In the genomic region with DNA sequence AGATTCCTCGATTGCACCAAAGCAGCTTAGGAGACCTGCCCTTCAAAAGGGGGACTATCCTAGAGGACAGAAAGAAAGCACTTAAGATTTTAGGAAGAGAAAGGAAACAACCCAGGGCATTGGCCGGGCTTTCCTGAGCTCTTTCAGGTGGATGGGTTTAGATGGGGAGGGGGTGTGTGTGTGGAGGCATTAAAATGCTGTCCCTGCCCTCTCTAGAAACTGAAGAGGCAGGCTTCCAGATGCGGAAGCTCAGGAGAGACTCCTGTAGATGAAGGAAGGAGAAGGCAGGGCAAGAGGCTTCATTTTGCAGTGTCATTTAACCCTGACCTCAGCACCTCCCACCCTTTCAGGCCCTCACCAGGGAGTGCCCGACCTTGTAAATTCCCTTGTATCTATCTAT, we compare ENCODE assay signal across 9 mouse cellular contexts.
DNase-seq lines count a peak whose midpoint lies in the region; ATAC-seq and TF ChIP-seq lines count a peak whose summit lies in the region.
"Had no signal": no experiment of that assay in that cellular context is flagged by ENCODE, and none has a peak within 500 bp of the region (broad histone marks: within the 10 kb centered on the region; RNA-seq: fewer than 3 reads in every experiment).

No protein-coding gene starts in this region.

- peaks cover 12% of the 10 kb centered on the region for H3K4me1 ChIP-seq in heart, embryonic 16.5 days (ENCODE audit: control insufficient read depth, insufficient read depth, low read length)
- no peaks in the 10 kb centered on the region for H3K4me1 ChIP-seq in forebrain, postnatal 0 days (ENCODE audit: insufficient read depth)
- H3K4me1 ChIP-seq in midbrain, embryonic 12.5 days, result peaks cover 10% of the 10 kb centered on the region

- intact Hi-C loops in heart, postnatal 10 days (cut with DNase I), result no loop called here

- no peak overlapping the region for H3K27ac ChIP-seq in heart, embryonic 16.5 days (ENCODE audit: low read length)
- peak overlapping the region; percentile 75 for H3K27ac ChIP-seq in forebrain, postnatal 0 days (ENCODE audit: low read depth, low read length)
- peak overlapping the region; percentile 80 for H3K27ac ChIP-seq in midbrain, embryonic 12.5 days (replicated peaks)

- TF ChIP-seq CTCF in forebrain, postnatal 0 days (IDR thresholded peaks at IDR 0.05; ENCODE audit: low read depth), result no peak

- H3K36me3 ChIP-seq in heart, embryonic 16.5 days (ENCODE audit: control insufficient read depth, insufficient read depth), result no peaks in the 10 kb centered on the region
- no peaks in the 10 kb centered on the region for H3K36me3 ChIP-seq in forebrain, postnatal 0 days (ENCODE audit: insufficient read depth)
- no peaks in the 10 kb centered on the region for H3K36me3 ChIP-seq in midbrain, embryonic 12.5 days

- peak overlapping the region; percentile 95 for H3K4me2 ChIP-seq in heart, embryonic 16.5 days (ENCODE audit: low read depth, low read length)
- peak overlapping the region; percentile 65 for H3K4me2 ChIP-seq in forebrain, postnatal 0 days (ENCODE audit: low read depth)
- H3K4me2 ChIP-seq in midbrain, embryonic 12.5 days (replicated peaks), result peak overlapping the region; percentile 78

- H3K4me3 ChIP-seq in heart, embryonic 16.5 days (ENCODE audit: low read length), result peak overlapping the region; percentile 60
- peak overlapping the region; percentile 57 for H3K4me3 ChIP-seq in forebrain, postnatal 0 days (ENCODE audit: low read depth, low read length)
- H3K4me3 ChIP-seq in midbrain, embryonic 12.5 days, result peak overlapping the region; percentile 56

- WGBS in heart, embryonic 16.5 days, result 5% methylated on average over 4 of the region's 4 CpGs
- WGBS in forebrain, postnatal 0 days, result 0% methylated on average over 4 of the region's 4 CpGs
- WGBS in midbrain, embryonic 12.5 days, result 4% methylated on average over 4 of the region's 4 CpGs

- no peak for DNase-seq in heart, postnatal 10 days
- peak; percentile 23 for DNase-seq in brain, adult 2 months (ENCODE audit: low read depth, low spot score)
- DNase-seq in forebrain, postnatal 0 days, result no peak
- DNase-seq in urinary bladder, postnatal 36 days (ENCODE audit: low spot score in 2 of 2), result no peak
- DNase-seq in layer of hippocampus, postnatal 10 days (ENCODE audit: low spot score in 2 of 2), result no peak
- DNase-seq in cerebellum, postnatal 36 days, result no peak

- ATAC-seq in heart, embryonic 16.5 days (replicated peaks; ENCODE audit: extremely low read depth, insufficient read depth, low FRiP score), result no peak
- ATAC-seq in forebrain, postnatal 0 days, result peak; percentile 14
- peak; percentile 19 for ATAC-seq in midbrain, embryonic 12.5 days (ENCODE audit: low FRiP score, low read depth)

- peaks cover 17% of the 10 kb centered on the region for H3K27me3 ChIP-seq in heart, embryonic 16.5 days (ENCODE audit: control insufficient read depth, insufficient read depth, low read length)
- no peaks in the 10 kb centered on the region for H3K27me3 ChIP-seq in forebrain, postnatal 0 days (ENCODE audit: insufficient read depth, low read length)
- peaks cover 16% of the 10 kb centered on the region for H3K27me3 ChIP-seq in midbrain, embryonic 12.5 days
- H3K27me3 ChIP-seq: CH12.LX had no signal

- no peaks in the 10 kb centered on the region for H3K9me3 ChIP-seq in heart, embryonic 16.5 days (replicated peaks; ENCODE audit: control insufficient read depth, low read length)
- H3K9me3 ChIP-seq in forebrain, postnatal 0 days (ENCODE audit: low read length), result no peaks in the 10 kb centered on the region
- no peaks in the 10 kb centered on the region for H3K9me3 ChIP-seq in midbrain, embryonic 12.5 days

- H3K9ac ChIP-seq in heart, embryonic 16.5 days (ENCODE audit: low read length), result no peak overlapping the region
- H3K9ac ChIP-seq in forebrain, postnatal 0 days, result peak overlapping the region; percentile 61
- peak overlapping the region; percentile 68 for H3K9ac ChIP-seq in midbrain, embryonic 12.5 days (replicated peaks)
